Mouse (Mus musculus) ES-E14 (cell line): Measurements from ENCODE around the gene Fry. TPM values are rescaled to one million over a fixed set of nuclear protein-coding genes. Genes with fewer than 3 reads are reported as not detected.

Experiments used
- DNase-seq: peaks from one replicate; pipeline ENCODE4 v3.0.0-alpha.2; 2013; ENCODE audit warnings: low read depth, low spot score
- H3K27ac ChIP-seq: 2 replicates; pipeline ENCODE4 v1.5.1; 2012; ENCODE audit warnings: low read depth, mild to moderate bottlenecking, low read length, moderate library complexity, mixed read lengths; ENCODE audit not compliant: poor library complexity, insufficient read depth, severe bottlenecking
- H3K36me3 ChIP-seq: 2 replicates; pipeline ENCODE4 v1.6.1; 2012; ENCODE audit warnings: mild to moderate bottlenecking, low read length, moderate library complexity, mixed read lengths; ENCODE audit not compliant: control insufficient read depth, poor library complexity, insufficient read depth, severe bottlenecking
- H3K4me1 ChIP-seq, 2 experiments: fragments of 150-350 bp in 1 of 2; sonication (generic) in 1 of 2; 2 replicates each; pipeline ENCODE4 v1.6.1; 2012; ENCODE audit warnings: low read length in 2 of 2, mild to moderate bottlenecking in 1 of 2, mixed read lengths in 1 of 2; ENCODE audit not compliant: control insufficient read depth in 2 of 2, insufficient read depth in 2 of 2, poor library complexity in 1 of 2
- H3K4me3 ChIP-seq, 2 experiments: fragments of 150-350 bp in 1 of 2; sonication (generic) in 1 of 2; 2 replicates each; pipeline ENCODE4 v1.5.1; 2012; ENCODE audit warnings: low read length in 2 of 2, low read depth in 1 of 2, mild to moderate bottlenecking in 1 of 2, mixed read lengths in 1 of 2; ENCODE audit not compliant: insufficient read depth in 1 of 2, poor library complexity in 1 of 2, severe bottlenecking in 1 of 2
- H3K9ac ChIP-seq: 2 replicates; pipeline ENCODE4 v1.6.1; 2012; ENCODE audit warnings: low read depth, mild to moderate bottlenecking, low read length, mixed read lengths; ENCODE audit not compliant: poor library complexity, insufficient read depth, severe bottlenecking
- H3K9me3 ChIP-seq: fragments of 150-350 bp; sonication (generic); 2 replicates; pipeline ENCODE4 v1.6.1; 2012; ENCODE audit warnings: low read depth, mild to moderate bottlenecking, low read length; ENCODE audit not compliant: control insufficient read depth, insufficient read depth
- CHD2 ChIP-seq: IDR thresholded peaks from 2 replicates; pipeline ENCODE4 v1.6.1; 2014; ENCODE audit warnings: mild to moderate bottlenecking, low read depth, low read length, inconsistent platforms
- HCFC1 ChIP-seq: IDR thresholded peaks from 2 replicates; pipeline ENCODE4 v1.6.1; 2012; ENCODE audit warnings: low read length, inconsistent platforms, borderline replicate concordance; ENCODE audit not compliant: insufficient read depth
- MAFK ChIP-seq: IDR thresholded peaks from 2 replicates; pipeline ENCODE4 v1.6.1; 2014; ENCODE audit warnings: mild to moderate bottlenecking, low read depth, low read length, inconsistent platforms; ENCODE audit not compliant: insufficient read depth
- ZC3H11A ChIP-seq: IDR thresholded peaks from 2 replicates; pipeline ENCODE4 v1.6.1; 2012; ENCODE audit warnings: low read depth, mild to moderate bottlenecking, inconsistent platforms, low read length, borderline replicate concordance
- ZNF384 ChIP-seq: IDR thresholded peaks from 2 replicates; pipeline ENCODE4 v1.6.1; 2012; ENCODE audit warnings: low read depth, low read length, inconsistent platforms
- in situ Hi-C, 2 experiments: fragments of 600-800 bp; cut with MboI; formaldehyde crosslinking; loops; one replicate each; pipeline ENCODE4 v1.15.1; 2025; ENCODE audit warnings: low sequenced_read_pairs in 2 of 2, inconsistent platforms in 1 of 2; ENCODE audit not compliant: unreplicated experiment in 2 of 2
- total RNA-seq: library from RNA; depleted of rRNA; stranded (reverse); fragments of 300-350 nt; gene quantifications from 2 replicates; pipeline ENCODE4 v1.2.3, GENCODE M21; 2012; rRNA removed

The Fry gene
- total RNA-seq, 1 experiment, result 8.4 TPM

DNA sequence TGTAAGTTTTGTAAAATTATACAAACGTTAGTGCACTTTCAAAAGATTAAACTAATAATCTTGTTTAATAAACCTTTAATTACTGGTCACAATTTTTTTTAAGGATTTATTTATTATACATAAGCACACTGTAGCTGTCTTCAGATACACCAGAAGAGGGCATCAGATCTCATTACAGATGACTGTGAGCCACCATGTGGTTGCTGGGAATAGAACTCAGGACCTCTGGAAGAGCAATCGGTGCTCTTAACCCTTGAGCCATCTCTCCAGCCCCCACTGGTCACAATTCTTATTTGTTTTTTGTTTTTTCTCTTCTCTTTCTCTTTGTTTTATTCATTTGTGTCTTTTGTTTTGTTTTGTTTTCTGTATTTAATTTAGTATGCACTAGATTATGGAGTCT, 406.8 kb downstream of the Fry start:
- in situ Hi-C loops, result no loop called here
- TF ChIP-seq HCFC1 (no peak), ZNF384 (no peak), CHD2 (no peak), MAFK (no peak), ZC3H11A (no peak)

DNA sequence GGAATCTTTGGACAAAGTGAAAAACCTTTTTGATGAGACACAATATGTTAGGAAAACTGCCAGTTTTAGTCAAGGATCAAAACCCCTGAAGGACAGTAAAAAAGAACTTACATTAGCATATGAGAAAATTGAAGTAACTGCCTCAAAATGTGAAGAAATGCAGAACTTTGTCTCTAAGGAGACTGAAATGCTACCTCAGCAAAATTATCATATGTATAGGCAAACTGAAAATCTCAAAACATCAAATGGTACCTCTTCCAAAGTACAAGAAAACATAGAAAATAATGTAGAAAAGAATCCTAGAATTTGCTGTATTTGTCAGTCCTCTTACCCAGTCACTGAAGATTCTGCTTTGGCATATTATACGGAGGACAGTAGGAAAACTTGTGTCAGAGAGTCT, 422.9 kb downstream of the Fry start:
- Histone ChIP-seq H3K9ac (no peak overlapping the region), H3K36me3 (peaks cover 2% of the 10 kb centered on the region; the same call in 1 of the 2 replicates), H3K9me3 (no peaks in the 10 kb centered on the region), H3K4me1 (no peaks in the 10 kb centered on the region), H3K27ac (no peak overlapping the region), H3K4me3 (no peak overlapping the region)
- DNase-seq, result no peak
- TF ChIP-seq CHD2 (no peak), ZNF384 (no peak), MAFK (peak; percentile 86), ZC3H11A (no peak), HCFC1 (no peak)
- in situ Hi-C loops, result no loop called here

More for the DNA sequence above, 406.8 kb downstream of the Fry start:
- Histone ChIP-seq H3K4me1 (peaks cover 0 to 1% of the 10 kb centered on the region in 2 experiments; a peak in 1 of 4 replicates), H3K9me3 (no peaks in the 10 kb centered on the region), H3K9ac (no peak overlapping the region), H3K4me3 (no peak overlapping the region), H3K27ac (no peak overlapping the region), H3K36me3 (0 out of 2 replicates have a peak, but pooled peaks cover 2% of the 10 kb centered on the region)
- DNase-seq, result no peak

DNA sequence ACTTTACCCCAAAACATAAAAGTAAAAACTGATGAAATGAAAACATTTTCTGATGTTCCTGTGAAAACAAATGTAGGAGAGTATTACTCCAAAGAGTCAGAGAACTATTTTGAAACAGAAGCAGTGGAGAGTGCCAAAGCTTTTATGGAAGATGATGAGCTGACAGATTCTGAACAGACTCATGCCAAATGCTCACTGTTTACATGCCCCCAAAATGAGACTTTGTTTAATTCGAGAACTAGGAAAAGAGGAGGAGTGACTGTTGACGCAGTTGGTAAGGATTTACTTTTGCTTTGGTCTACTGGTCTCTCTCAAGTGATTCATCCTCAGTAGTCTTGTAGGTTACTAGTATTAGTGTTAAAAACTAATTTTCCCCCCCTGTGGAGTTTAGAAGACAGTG, 424.7 kb downstream of the Fry start:
- in situ Hi-C loops, result no loop called here
- H3K9me3 ChIP-seq, result no peaks in the 10 kb centered on the region
- no peak overlapping the region for H3K4me3 ChIP-seq
- no peak for TF ChIP-seq HCFC1
- TF ChIP-seq MAFK, result no peak
- H3K4me1 ChIP-seq, result no peaks in the 10 kb centered on the region
- H3K36me3 ChIP-seq, result peaks cover 4% of the 10 kb centered on the region
- no peak overlapping the region for H3K27ac ChIP-seq
- no peak overlapping the region for H3K9ac ChIP-seq
- no peak for DNase-seq

Other genes starting within 250 kb of the Fry start
- gene Rxfp2, start 100.0 kb upstream of the Fry start, total RNA-seq, result 0.16 TPM in 1 of 2 replicates, not detected in the other